Mouse (Mus musculus) G1E (cell line): ENCODE measurements around the gene Adgrv1.

Experiments
- CTCF ChIP-seq: IDR thresholded peaks from 2 replicates; pipeline ENCODE4 v1.5.1; 2012; ENCODE audit warnings: low read depth, low read length, inconsistent platforms, mixed read lengths
- GATA1 ChIP-seq: IDR thresholded peaks from 2 replicates; pipeline ENCODE4 v1.6.1; 2012; ENCODE audit warnings: borderline replicate concordance, low read length, inconsistent platforms, mixed read lengths

DNA sequence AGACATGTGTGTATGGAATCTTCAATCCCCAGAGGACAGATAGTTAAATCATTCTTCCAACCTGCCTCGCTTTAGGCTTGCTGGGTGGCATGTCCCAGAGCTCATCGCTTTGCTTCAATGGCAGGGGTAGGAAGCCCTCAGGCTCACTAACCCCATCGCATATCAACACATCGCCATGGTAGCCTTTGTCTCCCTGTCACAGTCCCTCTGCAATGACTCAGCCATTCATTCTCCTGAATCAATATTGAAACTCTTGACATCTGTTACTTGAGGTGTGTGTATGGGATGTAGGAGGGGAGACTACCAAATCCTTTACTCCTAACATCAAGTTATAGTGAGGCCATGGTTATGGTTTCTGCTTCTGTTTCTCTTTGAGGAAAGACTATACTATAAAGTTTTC lies 6.7 kb upstream of the Adgrv1 start:
- TF ChIP-seq CTCF, result no peak
- TF ChIP-seq GATA1, result no peak
